Mouse (Mus musculus): ENCODE measurements at regions not wholly inside any gene's neighbourhood (a gene's known extent, or its start where the extent isn't known, plus 50 kb on each side); places are given as distances from the start of the nearest gene placed in this dataset.
A peak's percentile ranks its signal among the peaks of the same experiment; 100 is the strongest.

DNA sequence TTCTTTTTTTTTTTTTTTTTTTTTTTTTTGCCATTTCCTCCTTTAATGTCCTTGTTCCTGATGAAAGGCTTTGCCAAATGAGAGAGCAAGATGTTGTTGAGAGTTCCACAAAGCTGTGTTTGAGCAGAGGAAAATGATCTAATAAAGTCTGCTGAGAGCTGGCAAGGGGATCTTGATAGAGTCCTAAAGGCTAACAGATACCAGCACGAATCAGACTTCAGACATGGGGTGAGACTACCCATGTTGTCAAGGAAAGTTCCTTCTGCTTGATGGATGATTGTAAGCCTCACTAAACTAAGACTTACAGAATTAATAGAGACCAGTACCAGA lies 665.2 kb upstream of the Fam92a start:
- H3K4me2 ChIP-seq (replicated peaks): no peak overlapping the region
- WGBS: 83% methylated on average over 1 of the region's 1 CpGs
- no peaks in the 10 kb centered on the region for H3K27me3 ChIP-seq
- H3K9ac ChIP-seq (replicated peaks): no peak overlapping the region
- H3K4me3 ChIP-seq (replicated peaks): no peak overlapping the region
- H3K9me3 ChIP-seq: no peaks in the 10 kb centered on the region
- no peak for ATAC-seq
- H3K27ac ChIP-seq: no peak overlapping the region
- H3K36me3 ChIP-seq: no peaks in the 10 kb centered on the region
- H3K4me1 ChIP-seq (replicated peaks): no peaks in the 10 kb centered on the region

- H3K27ac ChIP-seq: no peak overlapping the region
- H3K9ac ChIP-seq (replicated peaks): no peak overlapping the region
- H3K4me2 ChIP-seq (replicated peaks): no peak overlapping the region
- H3K9me3 ChIP-seq: no peaks in the 10 kb centered on the region
- H3K4me1 ChIP-seq (replicated peaks): no peaks in the 10 kb centered on the region
- 82% methylated on average over 4 of the region's 4 CpGs for WGBS
- ATAC-seq: no peak
- no peak overlapping the region for H3K4me3 ChIP-seq (replicated peaks)
- H3K27me3 ChIP-seq: no peaks in the 10 kb centered on the region
- no peaks in the 10 kb centered on the region for H3K36me3 ChIP-seq
Measured at GRCm38 (mm10) chr4:12836326-12837096, 664.7 kb upstream of the Fam92a start.

DNA sequence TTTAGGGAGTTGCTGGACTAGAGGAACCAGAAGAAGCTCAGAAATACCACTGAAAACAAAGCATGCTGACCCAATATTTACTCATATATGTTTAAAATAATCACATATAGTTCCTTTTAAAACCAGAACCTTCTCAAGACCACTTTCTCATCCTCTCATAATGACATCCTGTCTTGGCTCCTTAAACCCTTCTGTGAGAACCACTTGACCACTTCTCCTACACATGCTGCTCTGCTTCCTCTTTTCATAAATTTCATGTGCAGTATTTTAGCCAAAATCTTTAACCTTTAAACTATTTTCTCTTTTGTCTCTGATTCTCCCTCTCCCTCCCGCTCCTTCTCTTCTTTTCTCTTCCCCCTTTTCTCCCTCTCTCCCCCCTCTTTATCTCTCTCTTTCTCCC lies 654.6 kb upstream of the Fam92a start:
- no peak for ATAC-seq
- Histone ChIP-seq H3K4me2 (replicated peaks) (no peak overlapping the region), H3K36me3 (no peaks in the 10 kb centered on the region), H3K4me1 (replicated peaks) (no peaks in the 10 kb centered on the region), H3K4me3 (replicated peaks) (no peak overlapping the region), H3K9ac (replicated peaks) (no peak overlapping the region), H3K9me3 (peaks cover 7% of the 10 kb centered on the region; the same call in 1 of the 2 replicates), H3K27me3 (no peaks in the 10 kb centered on the region), H3K27ac (no peak overlapping the region)
- WGBS: 94% methylated on average over 1 of the region's 1 CpGs

- Histone ChIP-seq H3K9ac (replicated peaks) (no peak overlapping the region), H3K9me3 (no peaks in the 10 kb centered on the region), H3K4me2 (replicated peaks) (no peak overlapping the region), H3K27ac (no peak overlapping the region), H3K27me3 (no peaks in the 10 kb centered on the region), H3K4me1 (replicated peaks) (no peaks in the 10 kb centered on the region), H3K4me3 (replicated peaks) (no peak overlapping the region), H3K36me3 (no peaks in the 10 kb centered on the region)
- WGBS: 93% methylated on average over 2 of the region's 2 CpGs
- no peak for ATAC-seq
Measured at GRCm38 (mm10) chr4:12814251-12814650, 642.4 kb upstream of the Fam92a start.

- H3K27me3 ChIP-seq: no peaks in the 10 kb centered on the region
- H3K36me3 ChIP-seq: no peaks in the 10 kb centered on the region
- no peak for ATAC-seq
- H3K27ac ChIP-seq: no peak overlapping the region
- H3K4me2 ChIP-seq (replicated peaks): no peak overlapping the region
- no peak overlapping the region for H3K9ac ChIP-seq (replicated peaks)
- H3K9me3 ChIP-seq: no peaks in the 10 kb centered on the region
- no peaks in the 10 kb centered on the region for H3K4me1 ChIP-seq (replicated peaks)
- no peak overlapping the region for H3K4me3 ChIP-seq (replicated peaks)
- 94% methylated on average over 3 of the region's 3 CpGs for WGBS
Measured at GRCm38 (mm10) chr4:12801186-12801585, 629.4 kb upstream of the Fam92a start.

GRCm38 (mm10) chr4:12799564-12799963 lies 627.7 kb upstream of the Fam92a start:
- ATAC-seq: no peak
- WGBS: 79% methylated on average over 5 of the region's 5 CpGs

DNA sequence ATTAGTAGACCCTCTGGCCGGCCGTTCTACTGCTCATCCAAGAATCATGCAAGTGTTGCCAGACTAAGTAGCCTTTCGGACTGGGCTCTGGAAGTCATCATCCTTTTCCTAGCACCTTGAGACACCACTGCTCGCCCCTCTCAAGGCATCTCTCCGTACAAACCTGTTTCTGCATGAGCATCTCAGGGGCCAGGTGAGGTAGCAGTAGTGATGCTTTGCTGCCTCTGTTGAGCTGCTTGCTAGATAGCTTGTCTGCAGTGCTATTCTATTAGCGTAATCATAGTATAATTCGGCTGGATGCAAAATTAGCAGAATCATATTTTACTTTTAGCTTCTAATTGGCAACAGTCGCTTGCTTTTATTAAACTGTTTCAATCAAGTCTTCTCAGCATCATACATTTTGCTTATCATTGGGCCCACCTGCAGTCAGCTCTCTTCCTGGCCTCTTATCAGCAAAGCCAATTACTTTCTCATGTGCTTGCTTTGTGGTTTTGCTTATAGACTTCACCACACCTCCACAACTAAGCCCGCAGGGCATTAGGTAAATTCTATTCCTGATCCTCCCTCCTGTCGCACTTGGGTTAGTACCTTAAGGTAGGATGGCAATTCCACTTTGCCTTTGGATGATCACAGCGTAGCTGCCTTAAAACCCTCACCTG lies 621.1 kb upstream of the Fam92a start:
- 72% methylated on average over 11 of the region's 11 CpGs for WGBS
- Histone ChIP-seq H3K9me3 (no peaks in the 10 kb centered on the region), H3K27ac (peak overlapping the region; percentile 76), H3K9ac (replicated peaks) (no peak overlapping the region; the same call in 1 of the 2 replicates), H3K4me3 (replicated peaks) (no peak overlapping the region), H3K4me1 (replicated peaks) (peaks cover 18% of the 10 kb centered on the region), H3K4me2 (replicated peaks) (peak overlapping the region; percentile 32; the same call in 1 of the 2 replicates), H3K27me3 (no peaks in the 10 kb centered on the region), H3K36me3 (no peaks in the 10 kb centered on the region)
- peak; percentile 35 for ATAC-seq

More at GRCm38 (mm10) chr4:12799564-12799963, 627.7 kb upstream of the Fam92a start:
- no peaks in the 10 kb centered on the region for H3K9me3 ChIP-seq
- no peak overlapping the region for H3K4me2 ChIP-seq (replicated peaks)
- H3K4me3 ChIP-seq (replicated peaks): no peak overlapping the region
- H3K27ac ChIP-seq: no peak overlapping the region
- H3K9ac ChIP-seq (replicated peaks): no peak overlapping the region
- no peaks in the 10 kb centered on the region for H3K27me3 ChIP-seq
- H3K36me3 ChIP-seq: no peaks in the 10 kb centered on the region
- no peaks in the 10 kb centered on the region for H3K4me1 ChIP-seq (replicated peaks)

- WGBS: 25% methylated on average over 9 of the region's 9 CpGs
- Histone ChIP-seq H3K4me2 (replicated peaks) (peak overlapping the region; percentile 32), H3K36me3 (no peaks in the 10 kb centered on the region), H3K27ac (peak overlapping the region; percentile 76), H3K27me3 (no peaks in the 10 kb centered on the region), H3K4me1 (replicated peaks) (peaks cover 18% of the 10 kb centered on the region), H3K9me3 (no peaks in the 10 kb centered on the region), H3K9ac (replicated peaks) (no peak overlapping the region), H3K4me3 (replicated peaks) (no peak overlapping the region)
- peak; percentile 96 for ATAC-seq
Measured at GRCm38 (mm10) chr4:12791786-12792674, 620.2 kb upstream of the Fam92a start.

GRCm38 (mm10) chr4:12785840-12786239 lies 614.0 kb upstream of the Fam92a start:
- Histone ChIP-seq H3K4me2 (replicated peaks) (no peak overlapping the region), H3K36me3 (no peaks in the 10 kb centered on the region), H3K4me3 (replicated peaks) (no peak overlapping the region), H3K27ac (no peak overlapping the region), H3K4me1 (replicated peaks) (peaks cover 8% of the 10 kb centered on the region; the same call in 1 of the 2 replicates), H3K9ac (replicated peaks) (no peak overlapping the region), H3K27me3 (no peaks in the 10 kb centered on the region), H3K9me3 (no peaks in the 10 kb centered on the region)
- ATAC-seq: no peak
- WGBS: 68% methylated on average over 4 of the region's 4 CpGs

DNA sequence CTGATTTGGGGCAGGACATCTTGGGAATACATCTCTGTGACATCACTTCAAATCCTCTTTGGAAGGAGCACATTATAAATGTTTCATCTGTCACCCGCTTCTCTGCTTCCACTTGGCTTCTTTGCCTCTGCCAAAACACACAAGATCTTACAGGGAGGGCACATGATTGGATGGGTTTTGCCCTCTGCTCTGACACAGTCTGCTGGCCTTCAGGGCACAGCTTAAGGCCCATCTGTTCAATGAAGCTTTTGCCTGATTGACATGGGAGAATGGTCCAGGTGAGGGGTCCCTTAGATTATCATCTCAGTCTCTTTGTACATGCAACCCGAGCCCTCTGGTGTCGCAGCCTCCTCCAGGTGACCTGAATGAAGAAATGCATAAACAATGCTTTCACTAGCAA lies 612.7 kb upstream of the Fam92a start:
- peaks cover 8% of the 10 kb centered on the region; the same call in 1 of the 2 replicates for H3K4me1 ChIP-seq (replicated peaks)
- H3K4me2 ChIP-seq (replicated peaks): no peak overlapping the region
- no peak overlapping the region for H3K4me3 ChIP-seq (replicated peaks)
- no peak overlapping the region for H3K9ac ChIP-seq (replicated peaks)
- no peaks in the 10 kb centered on the region for H3K36me3 ChIP-seq
- H3K9me3 ChIP-seq: no peaks in the 10 kb centered on the region
- ATAC-seq: no peak
- WGBS: 79% methylated on average over 3 of the region's 3 CpGs
- peak overlapping the region; percentile 36; the same call in 1 of the 2 replicates for H3K27ac ChIP-seq
- no peaks in the 10 kb centered on the region for H3K27me3 ChIP-seq

DNA sequence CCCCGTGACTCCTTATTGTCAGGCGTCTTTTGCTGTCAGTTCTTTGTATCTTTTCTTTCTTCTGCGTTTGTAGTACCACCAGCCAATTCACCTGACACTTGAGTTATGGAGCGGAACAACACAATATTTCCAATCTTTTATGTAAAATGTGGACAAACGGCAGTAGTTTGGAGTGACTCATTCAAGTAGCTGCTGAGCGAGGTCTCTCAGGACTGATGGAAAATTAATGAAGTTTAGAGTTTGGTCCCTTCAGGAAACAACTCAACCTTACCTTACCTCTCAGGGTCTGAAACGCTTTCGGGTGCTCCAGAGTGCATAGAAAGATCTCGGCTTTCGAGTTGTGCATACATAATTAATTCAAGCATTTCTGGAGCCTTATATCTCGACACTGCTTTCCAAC lies 612.3 kb upstream of the Fam92a start:
- ATAC-seq: no peak
- Histone ChIP-seq H3K4me2 (replicated peaks) (no peak overlapping the region), H3K9me3 (no peaks in the 10 kb centered on the region), H3K27me3 (no peaks in the 10 kb centered on the region), H3K9ac (replicated peaks) (no peak overlapping the region), H3K4me3 (replicated peaks) (no peak overlapping the region), H3K27ac (peak overlapping the region; percentile 36; the same call in 1 of the 2 replicates), H3K36me3 (no peaks in the 10 kb centered on the region), H3K4me1 (replicated peaks) (peaks cover 8% of the 10 kb centered on the region; the same call in 1 of the 2 replicates)
- 69% methylated on average over 11 of the region's 11 CpGs for WGBS

All from midbrain, embryonic 13.5 days (tissue).